Mouse (Mus musculus): ENCODE results near the gene Olfr68.
"Not testable (repeated sequence)": the region's sequence is repeated elsewhere in the genome, so short reads cannot be mapped to it uniquely, and the experiment has no call there.

Olfr68 gene

GRCm38 (mm10) chr7:103767687-103768086 lies 11.8 kb downstream of the Olfr68 start:
- not testable (repeated sequence) for DNase-seq (ENCODE audit: extremely low spot score, low read depth, low spot score)

DNA sequence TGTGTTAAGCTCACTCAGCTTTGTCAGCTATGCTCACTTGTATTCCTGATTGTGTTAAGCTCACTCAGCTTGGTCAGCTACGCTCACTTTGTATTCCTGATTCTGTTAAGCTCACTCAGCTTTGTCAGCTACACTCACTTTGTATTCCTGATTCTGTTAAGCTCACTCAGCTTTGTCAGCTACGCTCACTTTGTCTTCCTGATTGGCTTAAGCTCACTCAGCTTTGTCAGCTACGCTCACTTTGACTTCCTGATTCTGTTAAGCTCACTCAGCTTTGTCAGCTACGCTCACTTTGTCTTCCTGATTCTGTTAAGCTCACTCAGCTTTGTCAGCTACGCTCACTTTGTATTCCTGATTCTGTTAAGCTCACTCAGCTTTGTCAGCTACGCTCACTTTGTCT lies 17.3 kb downstream of the Olfr68 start:
- DNase-seq (ENCODE audit: extremely low spot score, low read depth, low spot score) = not testable (repeated sequence)

- no peak for DNase-seq (ENCODE audit: extremely low spot score, low read depth, low spot score)
These were observed 22.3 kb downstream of the Olfr68 start, which contains the start of gene Olfr630 for GRCm38 (mm10) chr7:103757233-103757632. Gene Olfr630 (minus strand): TSS chr7:103757333.

GRCm38 (mm10) chr7:103744843-103745242 lies 34.7 kb downstream of the Olfr68 start, which contains the start of gene Olfr629:
Gene Olfr629 (minus strand): TSS chr7:103744943.
- no peak for DNase-seq (ENCODE audit: extremely low spot score, low read depth, low spot score)

GRCm38 (mm10) chr7:103730074-103730473 lies 49.4 kb downstream of the Olfr68 start, which contains the start of gene Olfr628:
Gene Olfr628 (plus strand): TSS chr7:103730374.
- no peak for DNase-seq (ENCODE audit: extremely low spot score, low read depth, low spot score)
